Mouse (Mus musculus) midbrain, embryonic 12.5 days (tissue): ENCODE measurements at regions not wholly inside any gene's neighbourhood (a gene's known extent, or its start where the extent isn't known, plus 50 kb on each side); places are given as distances from the start of the nearest gene placed in this dataset.

Experiments used
- ATAC-seq: fragments of 200-750 bp; cut with Nextera tagmentation; 2 replicates; pipeline ENCODE4 v1.8.0; 2017; ENCODE audit warnings: low read depth, moderate TSS enrichment, moderate library complexity; ENCODE audit not compliant: low FRiP score
- H3K27ac ChIP-seq: fragments of 300-500 bp; sonication (generic); replicated peaks from 2 replicates; pipeline ENCODE4 v1.5.1; 2016; ENCODE audit warnings: mild to moderate bottlenecking
- H3K27me3 ChIP-seq: fragments of 300-500 bp; sonication (generic); 2 replicates; pipeline ENCODE4 v1.6.1; 2016; ENCODE audit warnings: mild to moderate bottlenecking
- H3K36me3 ChIP-seq: fragments of 300-500 bp; sonication (generic); 2 replicates; pipeline ENCODE4 v1.6.1; 2016
- H3K4me1 ChIP-seq: fragments of 300-500 bp; sonication (generic); 2 replicates; pipeline ENCODE4 v1.6.1; 2016
- H3K4me2 ChIP-seq: fragments of 300-500 bp; sonication (generic); replicated peaks from 2 replicates; pipeline ENCODE4 v1.6.1; 2016; ENCODE audit warnings: mild to moderate bottlenecking, moderate library complexity
- H3K4me3 ChIP-seq: fragments of 300-500 bp; sonication (generic); 2 replicates; pipeline ENCODE4 v1.5.1; 2016; ENCODE audit warnings: mild to moderate bottlenecking
- H3K9ac ChIP-seq: fragments of 300-500 bp; sonication (generic); replicated peaks from 2 replicates; pipeline ENCODE4 v1.6.1; 2016; ENCODE audit warnings: mild to moderate bottlenecking, moderate library complexity
- H3K9me3 ChIP-seq: fragments of 300-500 bp; sonication (generic); 2 replicates; pipeline ENCODE4 v1.6.1; 2016; ENCODE audit warnings: mild to moderate bottlenecking
- WGBS: fragments of 180-500 bp; shearing (Covaris S2); methylation state at CpG from one replicate; pipeline ENCODE4 v1.1.7; 2016; 5-methylcytosine and 5-hydroxymethylcytosine counted together

DNA sequence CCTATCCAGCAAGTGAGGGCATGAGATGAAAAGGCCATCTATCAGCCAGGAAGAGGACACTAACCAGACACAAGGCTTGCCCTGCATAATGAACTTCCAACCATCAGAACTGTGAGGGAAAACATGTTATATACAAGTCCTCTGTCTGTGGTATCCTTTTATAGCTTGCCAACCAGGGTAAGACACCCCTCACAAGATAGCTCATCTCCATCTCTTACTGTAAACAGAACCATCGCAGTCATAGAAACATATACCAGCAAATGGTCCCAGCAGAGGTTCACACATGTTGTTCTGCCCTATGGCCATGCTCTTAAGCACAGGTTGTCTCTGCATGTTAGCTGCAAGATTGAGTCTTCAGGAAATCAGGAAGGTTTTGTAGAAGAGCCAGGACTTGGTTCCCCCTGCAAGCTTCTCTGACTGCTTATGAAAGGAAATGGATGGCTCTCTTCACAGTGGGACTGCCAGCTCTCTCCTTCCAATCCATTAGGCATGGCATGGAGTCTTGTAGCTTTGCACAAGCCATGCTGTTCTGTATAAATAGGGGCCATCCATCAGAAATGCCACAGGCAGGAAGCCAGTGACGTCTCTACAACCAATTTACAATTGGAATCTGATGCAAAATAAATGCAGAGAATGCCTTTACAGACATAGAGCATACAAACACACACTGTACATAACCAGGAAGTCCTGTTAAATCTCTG is 1514.0 kb upstream of the Lrrc6 start:
- Histone ChIP-seq H3K4me3 (no peak overlapping the region), H3K27me3 (no peaks in the 10 kb centered on the region), H3K9me3 (no peaks in the 10 kb centered on the region), H3K27ac (no peak overlapping the region), H3K36me3 (no peaks in the 10 kb centered on the region), H3K4me2 (no peak overlapping the region), H3K9ac (no peak overlapping the region), H3K4me1 (no peaks in the 10 kb centered on the region)
- no peak for ATAC-seq
- WGBS = 78% methylated on average over 2 of the region's 2 CpGs

- no peaks in the 10 kb centered on the region for H3K27me3 ChIP-seq
- H3K4me3 ChIP-seq = no peak overlapping the region
- H3K9me3 ChIP-seq = no peaks in the 10 kb centered on the region
- H3K36me3 ChIP-seq = no peaks in the 10 kb centered on the region
- H3K9ac ChIP-seq = no peak overlapping the region
- H3K27ac ChIP-seq = no peak overlapping the region
- 85% methylated on average over 1 of the region's 1 CpGs for WGBS
- no peaks in the 10 kb centered on the region for H3K4me1 ChIP-seq
- no peak for ATAC-seq
- no peak overlapping the region for H3K4me2 ChIP-seq
These were observed 1510.5 kb upstream of the Lrrc6 start for GRCm38 (mm10) chr15:68011162-68011561.

DNA sequence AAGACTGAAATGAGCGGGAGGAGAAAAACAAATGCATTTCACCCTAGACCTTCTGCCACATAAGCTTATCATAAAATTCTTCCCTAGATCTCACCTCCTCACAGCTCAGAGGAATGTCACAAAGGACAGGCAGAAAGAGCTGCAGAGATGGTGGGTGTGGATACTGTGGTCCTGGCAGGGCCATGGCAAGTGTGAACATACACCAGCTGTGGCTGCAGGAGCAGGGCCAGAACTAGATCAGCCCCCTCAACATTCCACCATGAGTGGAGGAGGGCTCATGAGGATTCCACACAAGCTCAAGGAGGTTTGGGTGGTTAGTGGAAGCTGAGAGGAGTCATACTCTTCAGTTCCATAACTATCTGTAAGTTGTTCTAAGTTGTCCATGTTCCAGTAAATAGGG is 1509.5 kb upstream of the Lrrc6 start:
- Histone ChIP-seq H3K27ac (no peak overlapping the region), H3K9ac (no peak overlapping the region), H3K27me3 (no peaks in the 10 kb centered on the region), H3K9me3 (no peaks in the 10 kb centered on the region), H3K4me2 (no peak overlapping the region), H3K36me3 (no peaks in the 10 kb centered on the region), H3K4me3 (no peak overlapping the region), H3K4me1 (no peaks in the 10 kb centered on the region)
- WGBS = 96% methylated on average over 1 of the region's 1 CpGs
- no peak for ATAC-seq

DNA sequence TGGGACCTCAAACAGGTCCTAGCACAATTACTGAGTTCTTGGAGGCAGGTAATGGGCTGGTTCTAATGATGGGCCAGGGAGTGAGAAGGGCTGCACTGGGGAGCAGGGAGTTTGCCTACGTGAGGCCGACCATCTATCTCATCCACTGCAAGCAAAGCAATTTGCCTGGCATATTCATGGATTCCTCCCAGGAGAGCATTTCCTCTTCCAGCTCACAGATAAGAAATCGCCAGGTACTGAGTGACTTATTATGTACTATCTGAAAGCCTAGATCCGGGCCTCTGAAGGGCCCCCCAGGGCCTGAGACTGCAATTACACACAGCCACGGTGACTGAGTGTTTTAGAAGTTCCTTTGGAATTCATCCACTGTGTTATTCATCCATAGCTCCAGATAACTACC is 1504.1 kb upstream of the Lrrc6 start:
- Histone ChIP-seq H3K36me3 (no peaks in the 10 kb centered on the region), H3K27ac (no peak overlapping the region), H3K4me3 (no peak overlapping the region), H3K27me3 (no peaks in the 10 kb centered on the region), H3K9me3 (no peaks in the 10 kb centered on the region), H3K4me1 (no peaks in the 10 kb centered on the region), H3K4me2 (no peak overlapping the region), H3K9ac (no peak overlapping the region)
- ATAC-seq = no peak
- WGBS = 70% methylated on average over 5 of the region's 5 CpGs

DNA sequence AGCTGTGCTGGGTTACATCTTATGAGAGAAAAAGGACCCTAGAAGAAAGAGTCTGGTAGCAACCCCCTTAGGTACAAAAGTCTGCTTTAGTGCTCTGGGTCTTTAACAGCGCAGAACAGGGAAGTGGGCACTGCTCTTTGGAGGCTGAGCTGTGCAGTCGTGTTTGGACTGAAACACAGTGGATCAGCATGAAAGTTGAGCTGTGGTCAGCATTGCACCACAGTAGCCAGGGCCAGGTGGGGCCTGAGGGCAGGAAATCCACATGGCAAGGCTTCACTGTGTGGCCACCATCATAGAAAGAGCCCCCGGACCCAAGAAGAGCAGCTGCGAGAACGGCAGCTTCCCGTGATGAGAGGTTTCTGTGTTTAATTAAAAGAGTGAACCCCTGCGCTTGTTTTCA is 1495.8 kb upstream of the Lrrc6 start:
- H3K9ac ChIP-seq = no peak overlapping the region
- no peaks in the 10 kb centered on the region for H3K4me1 ChIP-seq
- H3K27ac ChIP-seq = no peak overlapping the region
- H3K27me3 ChIP-seq = no peaks in the 10 kb centered on the region
- H3K36me3 ChIP-seq = no peaks in the 10 kb centered on the region
- WGBS = 77% methylated on average over 7 of the region's 7 CpGs
- H3K4me2 ChIP-seq = no peak overlapping the region
- H3K4me3 ChIP-seq = no peak overlapping the region
- ATAC-seq = no peak
- no peaks in the 10 kb centered on the region for H3K9me3 ChIP-seq

DNA sequence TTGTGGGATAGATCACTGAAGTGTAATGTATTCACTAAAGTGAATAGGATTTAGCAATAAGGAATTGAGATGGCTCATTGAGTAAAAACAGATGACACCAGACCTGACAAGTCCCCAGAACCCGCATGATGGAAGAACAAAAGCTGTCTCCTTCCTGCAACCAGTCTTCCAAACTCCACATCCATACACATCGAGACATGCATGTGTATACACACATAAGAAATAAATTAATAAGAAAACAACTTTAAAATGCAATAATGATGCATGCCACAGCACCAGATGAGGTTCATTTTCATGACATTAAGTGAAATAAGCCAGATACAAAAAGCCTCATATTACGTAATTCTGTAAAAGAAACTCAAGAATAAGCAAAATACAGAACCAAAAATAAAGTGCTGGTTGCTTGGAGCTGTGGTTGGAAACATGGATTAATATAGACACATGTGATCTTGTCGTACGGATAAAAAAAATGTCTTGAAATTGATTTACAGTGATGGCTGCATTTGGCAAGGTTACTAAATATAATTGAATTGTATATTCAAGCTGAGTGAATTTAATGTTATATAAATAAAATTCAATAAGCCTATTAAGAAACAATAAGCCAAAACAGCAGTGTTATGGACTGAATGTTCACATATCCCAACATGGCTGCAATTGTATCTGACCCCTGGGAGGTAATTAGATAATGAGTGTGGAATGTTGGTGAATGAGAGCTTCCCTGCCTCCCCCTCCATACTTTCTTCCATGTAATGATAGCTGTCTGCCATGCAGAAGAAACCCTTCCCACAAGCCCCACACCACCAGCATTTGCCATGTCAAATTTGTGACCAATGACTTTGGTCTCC is 1488.9 kb upstream of the Lrrc6 start:
- no peak for ATAC-seq
- Histone ChIP-seq H3K27me3 (no peaks in the 10 kb centered on the region), H3K27ac (no peak overlapping the region), H3K4me3 (no peak overlapping the region), H3K4me1 (no peaks in the 10 kb centered on the region), H3K4me2 (no peak overlapping the region), H3K9me3 (no peaks in the 10 kb centered on the region), H3K9ac (no peak overlapping the region), H3K36me3 (no peaks in the 10 kb centered on the region)
- 84% methylated on average over 5 of the region's 5 CpGs for WGBS

DNA sequence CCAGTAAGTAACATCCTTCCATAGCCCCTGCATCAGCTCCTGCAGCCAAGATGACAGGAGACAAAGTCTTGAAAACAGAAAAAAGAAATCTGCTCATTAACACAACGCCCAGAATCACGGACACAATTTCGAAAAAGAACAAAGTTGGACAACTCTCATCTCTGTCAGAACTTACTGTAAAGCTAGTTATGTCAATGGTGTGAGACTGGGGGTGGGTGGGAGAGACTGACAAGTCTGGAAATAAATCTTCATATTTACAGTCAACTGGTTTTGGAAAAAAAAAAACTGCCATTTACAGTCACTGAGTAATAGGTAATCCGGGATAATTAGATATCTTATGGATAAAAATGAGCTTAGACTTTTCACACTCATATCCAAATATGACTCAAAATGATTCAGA is 1487.2 kb upstream of the Lrrc6 start:
- Histone ChIP-seq H3K36me3 (no peaks in the 10 kb centered on the region), H3K9ac (no peak overlapping the region), H3K4me2 (no peak overlapping the region), H3K27me3 (no peaks in the 10 kb centered on the region), H3K9me3 (no peaks in the 10 kb centered on the region), H3K27ac (no peak overlapping the region), H3K4me1 (no peaks in the 10 kb centered on the region), H3K4me3 (no peak overlapping the region)
- 92% methylated on average over 4 of the region's 4 CpGs for WGBS
- no peak for ATAC-seq

DNA sequence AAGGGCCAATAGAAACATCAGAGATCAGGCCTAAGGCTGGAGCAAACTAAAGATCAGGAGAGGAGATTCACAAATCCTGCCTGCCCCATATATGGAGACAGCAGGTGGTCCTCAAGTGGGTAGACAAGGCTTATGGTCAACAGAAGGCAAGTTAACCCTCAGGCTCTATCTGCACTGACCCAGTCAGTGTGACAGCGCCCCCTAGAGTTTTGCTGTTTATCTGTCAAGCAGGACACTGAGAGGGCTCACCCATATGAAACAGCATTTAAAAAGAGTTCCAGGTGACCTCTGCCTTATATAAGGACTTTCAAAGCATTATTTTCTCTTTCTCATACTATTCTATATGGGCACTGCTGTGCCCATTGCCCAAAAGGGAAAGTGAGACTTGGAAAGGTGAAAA is 1482.5 kb upstream of the Lrrc6 start:
- Histone ChIP-seq H3K27ac (no peak overlapping the region), H3K4me3 (no peak overlapping the region), H3K9ac (no peak overlapping the region), H3K36me3 (no peaks in the 10 kb centered on the region), H3K27me3 (no peaks in the 10 kb centered on the region), H3K4me1 (no peaks in the 10 kb centered on the region), H3K9me3 (no peaks in the 10 kb centered on the region), H3K4me2 (no peak overlapping the region)
- 32% methylated on average over 1 of the region's 1 CpGs for WGBS
- ATAC-seq = no peak

GRCm38 (mm10) chr15:67981876-67982275 is 1481.2 kb upstream of the Lrrc6 start:
- Histone ChIP-seq H3K4me2 (no peak overlapping the region), H3K9me3 (no peaks in the 10 kb centered on the region), H3K4me1 (no peaks in the 10 kb centered on the region), H3K27me3 (no peaks in the 10 kb centered on the region), H3K36me3 (no peaks in the 10 kb centered on the region), H3K27ac (no peak overlapping the region), H3K9ac (no peak overlapping the region), H3K4me3 (no peak overlapping the region)
- no peak for ATAC-seq
- WGBS = 93% methylated on average over 3 of the region's 3 CpGs

- Histone ChIP-seq H3K4me1 (no peaks in the 10 kb centered on the region), H3K4me2 (no peak overlapping the region), H3K27ac (no peak overlapping the region), H3K36me3 (no peaks in the 10 kb centered on the region), H3K27me3 (no peaks in the 10 kb centered on the region), H3K4me3 (no peak overlapping the region), H3K9me3 (no peaks in the 10 kb centered on the region), H3K9ac (no peak overlapping the region)
- no peak for ATAC-seq
- 83% methylated on average over 3 of the region's 3 CpGs for WGBS
These were observed 1478.7 kb upstream of the Lrrc6 start for GRCm38 (mm10) chr15:67979451-67979850.

DNA sequence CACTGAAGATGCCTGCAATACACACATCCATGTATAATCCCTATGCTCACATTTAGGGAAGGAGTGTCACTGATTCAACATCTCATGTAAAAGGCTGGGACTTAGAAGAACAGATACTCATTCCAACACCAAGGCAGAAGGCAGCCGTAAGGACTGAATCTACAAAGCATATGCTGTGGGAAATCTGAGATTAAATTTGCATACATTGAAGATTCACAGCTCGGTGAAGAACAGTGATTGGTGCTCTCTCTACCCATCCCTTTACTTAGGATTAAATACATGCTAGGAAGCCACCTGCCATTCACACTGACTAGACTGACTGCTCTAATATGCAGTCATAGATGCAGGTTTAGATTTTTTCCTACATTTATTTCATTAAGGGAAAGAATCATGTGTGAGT is 1476.5 kb upstream of the Lrrc6 start:
- Histone ChIP-seq H3K4me3 (no peak overlapping the region), H3K36me3 (no peaks in the 10 kb centered on the region), H3K4me2 (no peak overlapping the region), H3K27ac (no peak overlapping the region), H3K27me3 (no peaks in the 10 kb centered on the region), H3K9ac (no peak overlapping the region), H3K4me1 (no peaks in the 10 kb centered on the region), H3K9me3 (no peaks in the 10 kb centered on the region)
- ATAC-seq = no peak
- 77% methylated on average over 2 of the region's 2 CpGs for WGBS

- no peaks in the 10 kb centered on the region for H3K4me1 ChIP-seq
- no peaks in the 10 kb centered on the region for H3K27me3 ChIP-seq
- no peak overlapping the region for H3K4me2 ChIP-seq
- WGBS = 67% methylated on average over 3 of the region's 3 CpGs
- no peak for ATAC-seq
- H3K4me3 ChIP-seq = no peak overlapping the region
- H3K27ac ChIP-seq = no peak overlapping the region
- H3K9ac ChIP-seq = no peak overlapping the region
- H3K36me3 ChIP-seq = no peaks in the 10 kb centered on the region
- no peaks in the 10 kb centered on the region for H3K9me3 ChIP-seq
These were observed 1471.3 kb upstream of the Lrrc6 start for GRCm38 (mm10) chr15:67971998-67972397.
